Mouse (Mus musculus): ENCODE results near the gene Nav1.
"Not testable (repeated sequence)": the region's sequence is repeated elsewhere in the genome, so short reads cannot be mapped to it uniquely, and the experiment has no call there.

The Nav1 gene

GRCm38 (mm10) chr1:135488879-135489278 lies 118.2 kb downstream of the Nav1 start:
- DNase-seq (ENCODE audit: low read depth, low spot score) = no peak

- no peak for DNase-seq (ENCODE audit: low read depth, low spot score)
Measured at GRCm38 (mm10) chr1:135485179-135485578, 121.9 kb downstream of the Nav1 start.

- DNase-seq (ENCODE audit: low read depth, low spot score) = not testable (repeated sequence)
Measured at GRCm38 (mm10) chr1:135484503-135485051, 122.5 kb downstream of the Nav1 start.

- DNase-seq (ENCODE audit: low read depth, low spot score) = no peak
Measured at GRCm38 (mm10) chr1:135483971-135484370, 123.1 kb downstream of the Nav1 start.

DNA sequence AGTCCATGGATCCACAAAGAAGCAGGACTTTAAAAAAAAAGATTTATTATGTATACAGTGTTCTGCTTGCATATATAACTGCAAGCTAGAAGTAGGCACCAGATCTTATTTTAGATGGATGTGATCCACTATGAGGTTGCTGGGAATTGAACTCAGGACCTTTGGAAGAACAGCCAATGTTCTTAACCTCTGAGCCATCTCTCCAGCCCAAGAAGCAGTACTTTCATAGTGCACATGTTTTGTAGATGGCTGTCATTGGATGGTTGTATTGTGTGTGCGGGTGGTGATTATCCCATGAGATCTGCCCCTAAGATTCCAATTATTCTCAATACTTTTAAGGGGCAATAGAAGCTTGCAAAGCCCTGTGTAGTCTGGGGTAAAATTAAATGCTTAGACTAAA lies 124.4 kb downstream of the Nav1 start:
- DNase-seq (ENCODE audit: low read depth, low spot score) = no peak

DNA sequence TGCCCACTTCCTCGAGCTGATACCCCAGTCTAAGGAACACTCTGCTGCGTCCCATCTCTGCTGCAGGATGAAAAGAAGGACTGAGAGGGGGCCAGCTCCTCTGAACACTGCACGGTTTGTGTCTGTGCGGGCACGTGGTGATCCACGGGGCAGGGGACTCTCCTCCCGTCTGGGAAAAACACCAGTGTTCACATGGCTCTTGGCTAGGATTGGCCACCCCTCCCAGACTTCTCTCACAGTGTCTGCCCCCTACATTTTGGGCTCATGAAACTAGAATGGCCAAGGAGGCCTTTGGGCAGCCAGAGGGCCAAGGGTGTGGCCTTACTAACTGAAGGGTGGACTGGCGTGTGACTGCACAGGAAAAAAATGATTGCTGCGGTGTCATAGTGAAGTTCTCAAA lies 125.4 kb downstream of the Nav1 start:
- DNase-seq (ENCODE audit: low read depth, low spot score) = no peak

- DNase-seq (ENCODE audit: low read depth, low spot score) = no peak
Measured at GRCm38 (mm10) chr1:135480815-135481214, 126.3 kb downstream of the Nav1 start.

DNA sequence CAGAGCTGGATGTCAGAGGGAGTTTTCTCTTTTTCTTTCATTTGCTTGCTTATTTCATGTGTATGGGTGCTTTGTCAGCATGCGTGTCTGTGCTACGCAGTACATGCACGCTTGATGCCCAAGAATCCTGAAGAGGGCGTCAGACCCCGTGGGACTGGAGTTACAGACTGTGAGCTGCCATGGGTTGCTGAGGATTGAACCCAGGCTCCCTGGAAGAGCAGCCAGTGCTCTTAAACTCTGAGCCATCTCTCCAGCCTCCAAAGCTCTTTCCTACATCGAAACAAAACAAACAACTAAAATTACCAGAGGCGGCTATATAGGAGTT lies 131.6 kb downstream of the Nav1 start:
- no peak for DNase-seq (ENCODE audit: low read depth, low spot score)

- no peak for DNase-seq (ENCODE audit: low read depth, low spot score)
Measured at GRCm38 (mm10) chr1:135474861-135475570, 132.1 kb downstream of the Nav1 start.

- no peak for DNase-seq (ENCODE audit: low read depth, low spot score)
Measured at GRCm38 (mm10) chr1:135472536-135472935, 134.6 kb downstream of the Nav1 start.

DNA sequence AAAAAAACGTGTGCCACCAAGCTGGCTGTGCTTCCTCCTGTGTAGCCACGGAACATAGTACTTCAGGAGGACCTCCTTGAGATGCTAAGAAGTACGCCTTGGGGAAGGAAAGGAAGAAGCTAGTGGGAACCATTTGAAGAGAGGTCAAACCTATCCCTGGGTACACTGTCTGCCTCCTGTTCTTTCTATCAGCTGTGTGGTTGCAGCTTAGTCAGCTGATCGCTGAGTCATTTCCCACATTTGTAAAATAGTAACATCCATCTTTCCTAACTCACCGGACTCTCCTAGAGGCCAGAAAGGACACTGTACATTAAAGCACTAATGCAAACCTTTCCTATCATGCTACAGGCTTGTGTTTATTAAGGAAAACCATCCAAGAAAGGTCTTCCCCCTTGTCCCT lies 135.4 kb downstream of the Nav1 start:
- DNase-seq (ENCODE audit: low read depth, low spot score) = no peak

DNA sequence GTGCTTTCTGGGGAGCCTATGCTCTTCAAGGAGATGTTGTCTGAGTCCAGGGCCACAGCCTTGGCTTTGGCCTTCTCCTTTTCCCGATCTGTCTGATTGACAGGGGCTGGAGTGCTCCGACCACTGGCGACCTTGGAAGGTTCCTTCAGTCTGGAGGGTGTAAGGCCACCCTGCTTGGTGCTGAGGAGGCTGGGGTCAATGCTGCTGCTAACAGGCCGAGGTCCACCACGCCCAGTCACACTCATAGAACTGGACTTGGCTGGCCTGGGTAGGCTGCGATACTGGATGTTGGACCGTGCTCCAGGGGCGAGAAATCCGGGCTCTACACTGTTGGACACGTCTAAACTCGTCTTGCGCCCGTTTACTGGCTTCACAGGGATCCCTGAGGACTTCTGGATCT lies 136.5 kb downstream of the Nav1 start:
- DNase-seq (ENCODE audit: low read depth, low spot score) = no peak

GRCm38 (mm10) chr1:135467462-135467861 lies 139.6 kb downstream of the Nav1 start:
- DNase-seq (ENCODE audit: low read depth, low spot score) = no peak

- DNase-seq (ENCODE audit: low read depth, low spot score) = no peak
Measured at GRCm38 (mm10) chr1:135466935-135467334, 140.2 kb downstream of the Nav1 start.

DNA sequence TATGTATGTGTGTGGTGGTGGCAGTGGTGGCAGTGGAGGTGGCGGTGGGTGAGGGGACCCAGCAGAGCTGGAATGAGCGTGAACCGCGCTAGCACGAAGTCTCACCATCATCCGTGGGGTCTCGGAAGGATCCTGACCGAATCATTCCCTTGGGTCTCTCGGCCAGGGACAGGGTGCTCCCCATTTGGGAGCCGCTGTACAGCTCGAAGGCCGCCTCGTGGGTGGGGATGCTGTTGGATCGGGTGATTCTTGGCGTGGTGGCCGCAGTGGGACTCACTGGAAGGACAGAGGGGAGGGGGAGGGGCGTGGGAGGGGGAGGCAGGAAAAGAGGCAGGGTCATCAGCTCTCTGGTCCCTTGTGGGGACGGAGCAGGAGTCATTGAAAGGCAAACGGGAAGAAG lies 141.4 kb downstream of the Nav1 start:
- DNase-seq (ENCODE audit: low read depth, low spot score) = no peak

GRCm38 (mm10) chr1:135462736-135463135 lies 144.4 kb downstream of the Nav1 start:
- DNase-seq (ENCODE audit: low read depth, low spot score) = no peak

- DNase-seq (ENCODE audit: low read depth, low spot score) = no peak
Measured at GRCm38 (mm10) chr1:135462304-135462703, 144.8 kb downstream of the Nav1 start.

- DNase-seq (ENCODE audit: low read depth, low spot score) = peak; percentile 54
Measured at GRCm38 (mm10) chr1:135461097-135461730, 145.9 kb downstream of the Nav1 start.

DNA sequence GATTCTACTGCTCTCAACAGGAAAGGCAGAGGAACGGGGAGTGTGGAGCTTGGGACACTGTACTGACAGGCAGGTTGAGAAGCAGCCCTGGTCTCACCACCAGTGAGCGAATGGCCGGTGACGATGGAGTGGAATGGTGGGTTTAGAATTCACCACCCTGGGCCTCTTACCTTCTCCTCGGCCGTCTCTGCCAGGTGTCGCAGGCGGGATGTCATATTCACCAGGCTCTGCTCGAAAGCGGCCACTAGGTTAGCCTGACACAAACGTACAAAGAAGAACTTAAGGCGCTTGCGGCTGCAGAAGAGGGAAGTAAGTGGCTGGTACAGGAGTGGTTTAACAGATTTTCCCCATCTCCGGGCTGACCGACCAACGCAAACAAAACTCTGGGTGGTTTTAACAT lies 146.6 kb downstream of the Nav1 start:
- DNase-seq (ENCODE audit: low read depth, low spot score) = no peak

DNA sequence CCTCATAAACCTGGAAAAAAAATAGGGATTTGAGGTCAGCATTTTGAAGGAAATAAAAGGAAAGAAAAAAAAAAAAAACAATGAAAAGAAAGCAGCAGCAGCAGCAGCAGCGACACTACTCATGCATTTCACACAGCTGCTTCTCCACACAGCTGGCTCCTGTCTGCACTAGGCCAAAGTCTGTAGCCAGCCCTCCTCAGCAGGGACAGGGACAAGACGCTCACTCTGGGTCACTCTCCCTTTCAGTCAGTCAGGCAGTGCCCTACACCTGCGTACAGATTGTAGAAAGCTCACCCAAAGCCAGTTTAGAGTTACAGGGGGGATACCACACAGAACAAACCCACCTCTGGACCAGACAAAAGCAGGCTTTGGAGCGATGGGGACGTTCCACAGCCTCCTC lies 149.2 kb downstream of the Nav1 start:
- no peak for DNase-seq (ENCODE audit: low read depth, low spot score)

GRCm38 (mm10) chr1:135452259-135452658 lies 154.8 kb downstream of the Nav1 start:
- DNase-seq (ENCODE audit: low read depth, low spot score) = peak; percentile 55

- no peak for DNase-seq (ENCODE audit: low read depth, low spot score)
Measured at GRCm38 (mm10) chr1:135451419-135451818, 155.7 kb downstream of the Nav1 start.

DNA sequence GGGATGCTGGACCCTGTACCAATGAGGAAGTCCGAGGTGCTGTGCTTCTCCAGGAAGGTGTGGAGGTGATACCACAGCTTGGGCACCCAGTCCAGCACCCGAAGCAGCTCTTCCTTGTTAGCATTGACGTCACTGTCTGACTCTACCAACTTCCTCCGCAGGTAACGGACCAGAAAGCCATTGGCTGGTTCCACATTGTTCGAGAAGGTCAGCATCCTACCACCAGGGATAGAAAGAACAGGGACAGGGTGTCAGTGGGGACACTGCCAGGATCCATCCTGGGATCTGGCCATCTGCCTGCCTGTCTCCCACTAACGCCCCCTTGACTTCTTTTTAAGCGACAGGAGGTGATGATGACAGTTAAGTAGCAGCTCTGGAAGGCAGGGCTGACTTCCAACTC lies 157.2 kb downstream of the Nav1 start:
- no peak for DNase-seq (ENCODE audit: low read depth, low spot score)
